Mouse (Mus musculus) 3134 (cell line): ENCODE results near the gene Traf3ip2.

ENCODE experiments used
- DNase-seq: peaks from one replicate; pipeline ENCODE4 v3.0.0-alpha.2; 2011; ENCODE audit warnings: low spot score; ENCODE audit not compliant: insufficient read length; ENCODE audit errors: extremely low read depth

Gene Traf3ip2

GRCm38 (mm10) chr10:39599601-39600000 lies 13.1 kb upstream of the Traf3ip2 start:
- no peak for DNase-seq

DNA sequence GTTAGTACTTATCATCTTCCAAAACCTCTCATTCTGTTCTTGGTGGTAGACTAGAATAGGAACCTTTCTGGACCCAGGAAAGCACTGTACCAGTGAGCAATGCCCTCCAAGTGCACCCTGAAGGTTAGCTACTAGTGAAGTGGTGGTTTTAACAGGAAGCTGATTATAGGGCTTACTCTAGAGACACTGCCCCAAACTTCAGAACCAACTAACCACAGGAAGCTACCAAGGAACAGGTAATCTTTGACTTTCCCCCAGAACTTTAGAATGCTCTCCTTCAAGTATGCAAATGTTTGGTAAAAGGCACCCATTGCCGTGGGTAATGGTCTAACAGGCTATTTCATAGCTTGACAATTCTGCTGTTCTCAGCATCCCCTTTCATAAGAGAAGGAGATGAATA lies 12.6 kb upstream of the Traf3ip2 start:
- no peak for DNase-seq

GRCm38 (mm10) chr10:39601068-39601467 lies 11.7 kb upstream of the Traf3ip2 start:
- no peak for DNase-seq

DNA sequence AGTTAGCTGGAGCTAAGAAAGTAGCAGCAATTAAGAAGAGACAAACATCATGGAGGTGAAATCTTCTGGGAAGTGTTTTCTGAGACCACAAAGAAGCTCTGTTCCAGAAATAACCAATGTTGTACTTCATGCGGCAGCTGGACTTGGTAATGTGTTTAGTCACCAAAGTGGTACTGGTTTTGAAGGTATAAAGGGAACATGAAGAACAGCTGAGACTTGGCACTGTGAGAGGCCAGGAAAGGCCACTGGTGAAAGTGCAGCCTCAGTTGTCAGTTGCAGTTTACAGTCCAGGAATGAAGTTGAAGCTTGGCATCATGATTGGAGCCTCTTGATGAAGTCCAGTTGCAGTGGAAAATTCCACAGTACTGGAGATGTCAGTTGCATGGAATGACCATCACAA lies 6.3 kb upstream of the Traf3ip2 start:
- DNase-seq, result no peak

DNA sequence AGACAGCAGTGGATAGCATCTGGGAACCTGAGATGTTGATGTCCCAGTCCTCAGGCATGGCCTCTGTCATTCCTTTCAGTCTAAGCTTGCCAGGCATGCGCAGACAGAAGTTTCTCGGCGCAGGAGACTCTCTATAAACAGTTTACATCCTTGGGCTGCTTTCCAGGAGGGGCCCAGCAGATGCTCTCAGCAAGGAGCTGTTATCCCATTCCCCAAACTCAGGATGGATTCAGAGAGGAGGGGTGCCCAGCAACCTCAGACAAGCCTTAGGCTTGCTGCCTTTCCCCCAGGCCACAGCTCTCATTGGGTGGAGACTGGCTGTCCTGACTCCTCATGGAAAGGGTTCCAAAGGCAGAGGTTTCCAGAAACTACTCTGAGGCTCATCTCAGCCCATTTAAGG lies 1.5 kb upstream of the Traf3ip2 start:
- DNase-seq, result no peak

DNA sequence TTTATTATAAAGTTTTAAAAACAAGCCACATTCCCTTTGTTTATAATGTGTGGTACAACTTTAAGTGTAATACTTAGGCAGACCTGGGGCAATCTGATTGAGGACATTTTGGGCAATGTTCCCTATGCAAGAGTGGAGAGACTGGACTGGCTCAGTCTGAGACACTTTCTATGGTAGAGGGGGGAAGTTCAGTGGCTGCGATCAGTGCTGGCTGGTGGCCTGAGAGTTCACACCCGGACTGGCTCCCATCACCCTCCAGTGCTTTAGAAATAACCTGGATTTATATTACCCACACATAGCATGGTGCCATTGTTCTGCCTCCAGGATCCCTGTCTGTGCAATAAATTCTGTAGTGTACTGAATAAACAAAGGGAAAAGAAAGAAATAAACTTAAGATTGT lies 603 bp upstream of the Traf3ip2 start:
- DNase-seq, result no peak

- peak; percentile 88 for DNase-seq
Measured at GRCm38 (mm10) chr10:39612989-39613831, 476 bp downstream of the Traf3ip2 start.

DNA sequence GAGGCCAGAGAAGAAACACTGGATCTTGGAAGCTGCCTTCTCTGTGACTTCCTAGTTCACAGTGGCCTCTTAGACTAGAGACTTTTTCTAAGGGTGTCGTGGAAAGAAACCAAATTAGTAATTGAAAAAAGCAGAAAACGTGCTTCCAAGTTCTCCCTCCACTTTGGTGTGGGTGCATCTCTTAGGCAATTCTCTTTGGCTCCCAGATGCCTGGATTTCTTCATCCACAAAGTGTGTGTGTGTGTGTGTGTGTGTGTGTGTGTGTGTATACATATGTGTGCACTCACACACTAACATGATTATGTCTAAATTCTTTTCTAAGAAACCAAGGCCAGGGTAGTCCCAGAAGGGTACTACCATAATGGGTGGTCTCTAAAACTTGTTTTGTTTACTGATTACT lies 1.2 kb downstream of the Traf3ip2 start:
- no peak for DNase-seq

DNA sequence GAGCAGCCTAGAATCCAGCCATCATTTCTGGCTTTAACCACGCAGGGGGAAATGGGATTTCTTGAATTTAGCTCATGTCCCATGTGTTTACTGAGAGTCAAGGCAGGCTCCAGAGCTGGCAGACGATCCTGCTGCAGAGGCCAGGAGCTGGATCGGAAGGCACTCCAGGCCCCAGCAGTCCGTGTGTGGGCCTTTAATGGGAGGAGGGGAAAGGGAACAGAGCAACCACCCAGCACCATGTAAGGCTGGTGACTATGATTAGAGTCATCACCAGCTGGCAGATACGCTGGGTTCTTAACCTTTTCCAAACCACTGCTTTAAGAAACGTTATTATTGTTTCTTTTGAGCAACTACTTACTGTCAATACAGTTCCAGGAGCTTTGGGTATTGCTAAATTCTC lies 1.9 kb downstream of the Traf3ip2 start:
- DNase-seq, result peak; percentile 76

GRCm38 (mm10) chr10:39615531-39616229 lies 2.9 kb downstream of the Traf3ip2 start:
- DNase-seq, result no peak

GRCm38 (mm10) chr10:39616230-39616590 lies 3.5 kb downstream of the Traf3ip2 start:
- no peak for DNase-seq

DNA sequence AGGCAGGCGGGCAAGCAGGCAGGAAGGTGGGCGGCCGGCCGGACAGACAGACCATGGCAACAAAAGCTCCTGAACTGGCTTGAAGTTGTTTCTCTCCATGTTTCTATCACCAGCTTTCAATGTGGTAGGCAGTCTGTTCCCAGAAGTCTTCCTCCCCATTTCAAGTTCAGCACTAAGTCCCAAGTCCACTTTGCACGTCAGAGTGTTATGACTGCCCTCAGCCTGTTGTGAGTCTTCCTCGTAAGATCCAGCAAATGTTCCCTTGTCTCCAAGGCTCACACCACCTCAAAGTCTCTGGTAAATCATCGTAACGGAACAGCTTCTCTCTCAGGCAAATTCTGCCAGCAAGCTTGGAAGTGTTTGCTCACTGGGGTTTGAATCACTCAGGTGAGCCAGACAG lies 3.9 kb downstream of the Traf3ip2 start:
- DNase-seq, result no peak

DNA sequence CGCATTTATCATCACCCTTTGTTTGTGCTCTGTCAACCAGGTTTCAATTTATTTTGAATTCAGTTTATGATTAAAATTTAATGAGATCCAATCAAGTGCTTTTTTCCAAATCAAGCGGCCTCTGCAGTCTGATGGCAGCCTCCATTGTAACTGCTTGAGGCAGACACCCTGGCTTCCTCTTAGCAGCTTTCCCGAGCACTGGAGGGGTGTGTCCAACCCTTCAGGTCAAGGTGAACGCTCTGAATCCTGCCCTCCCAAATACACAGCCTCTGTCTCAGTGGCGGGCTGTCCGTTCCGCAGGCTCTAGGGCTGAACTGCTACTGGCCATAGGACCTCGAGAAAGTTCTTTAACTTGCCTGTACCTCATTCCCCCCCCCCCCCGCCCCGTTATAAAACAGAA lies 5.7 kb downstream of the Traf3ip2 start:
- DNase-seq, result no peak

DNA sequence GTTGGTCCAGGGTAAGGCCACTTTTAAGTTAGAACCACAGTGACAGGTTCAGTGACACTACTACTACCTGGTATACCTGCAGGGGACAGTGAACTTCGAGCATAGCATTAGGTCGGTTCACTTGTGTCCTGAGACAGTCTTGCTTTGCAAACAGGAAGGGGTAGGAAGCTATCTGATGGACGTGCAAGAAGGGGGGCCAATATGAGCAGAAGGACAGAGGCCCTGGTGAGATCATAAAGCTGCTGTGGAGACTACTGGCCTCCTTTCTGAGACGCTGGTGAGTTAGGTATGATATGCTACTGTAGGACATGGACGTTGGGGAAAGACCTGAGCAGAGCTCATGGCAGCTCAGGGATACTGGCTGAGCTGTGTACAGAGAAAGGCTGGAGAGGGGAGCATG lies 7.9 kb downstream of the Traf3ip2 start:
- no peak for DNase-seq

DNA sequence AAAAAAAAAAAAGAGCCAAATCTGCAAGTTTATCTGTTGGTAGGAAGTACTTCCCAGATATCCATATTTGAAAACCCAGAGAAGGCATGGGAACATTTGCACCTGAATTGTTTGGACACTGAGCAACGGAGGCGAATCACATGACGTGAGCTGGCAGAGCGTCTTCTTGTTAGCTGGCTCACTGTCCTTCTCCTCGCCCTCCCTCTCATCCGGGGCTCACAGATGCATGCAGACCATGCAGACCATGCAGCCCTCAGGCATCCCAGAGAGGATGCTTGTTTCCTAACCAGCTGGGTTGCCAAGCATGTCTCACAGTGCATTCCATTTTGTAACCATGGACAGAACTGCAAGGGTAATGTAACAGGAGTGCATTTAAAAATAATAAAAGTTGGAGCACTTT lies 11.1 kb downstream of the Traf3ip2 start:
- no peak for DNase-seq

GRCm38 (mm10) chr10:39624837-39625625 lies 12.3 kb downstream of the Traf3ip2 start:
- DNase-seq, result no peak

GRCm38 (mm10) chr10:39625626-39626260 lies 13.0 kb downstream of the Traf3ip2 start:
- no peak for DNase-seq

DNA sequence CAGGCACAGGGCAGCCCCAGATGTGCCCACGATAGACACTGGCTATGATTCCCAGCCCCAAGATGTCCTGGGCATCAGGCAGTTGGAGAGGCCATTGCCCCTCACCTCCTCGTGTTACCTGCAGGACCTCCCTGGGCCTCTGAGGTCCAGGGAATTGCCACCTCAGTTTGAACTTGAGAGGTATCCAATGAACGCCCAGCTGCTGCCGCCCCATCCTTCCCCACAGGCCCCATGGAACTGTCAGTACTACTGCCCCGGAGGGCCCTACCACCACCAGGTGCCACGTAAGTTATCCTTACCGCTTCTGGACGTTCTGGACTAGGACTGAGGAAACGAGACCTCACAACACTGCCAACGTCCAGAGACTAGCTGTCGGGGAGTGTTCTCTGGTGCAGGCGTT lies 13.6 kb downstream of the Traf3ip2 start:
- DNase-seq, result no peak

- no peak for DNase-seq
Measured at GRCm38 (mm10) chr10:39628799-39629517, 16.2 kb downstream of the Traf3ip2 start.
